ENCODE assay signal across 9 mouse cellular contexts in the genomic region with DNA sequence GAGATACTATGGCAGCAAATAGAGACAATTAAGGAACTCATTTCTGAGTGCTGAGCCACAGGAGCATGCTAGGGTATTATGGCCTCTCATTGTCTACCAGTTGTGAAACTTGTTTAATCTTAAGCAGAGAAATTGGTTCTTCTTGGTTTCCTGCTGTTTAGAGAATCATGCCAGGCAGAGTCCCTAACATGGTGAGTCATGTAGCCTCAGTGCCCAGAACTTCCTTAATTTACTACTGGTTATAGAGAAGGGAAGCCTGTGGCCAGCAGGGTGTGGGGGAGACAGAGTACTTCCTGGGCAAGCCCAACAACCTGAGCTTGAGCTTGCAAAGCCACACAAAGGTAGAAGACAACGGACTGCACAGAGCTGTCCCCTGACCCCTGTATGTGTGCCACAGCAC.
DNase-seq lines count a peak whose midpoint lies in the region; ATAC-seq lines count a peak whose summit lies in the region.
"Had no signal": no experiment of that assay in that cellular context is flagged by ENCODE, and none has a peak within 500 bp of the region (broad histone marks: within the 10 kb centered on the region; RNA-seq: fewer than 3 reads in every experiment).

No protein-coding gene starts in this region.

- peak; percentile 4 to 35 for DNase-seq in heart, adult 9 months (ENCODE audit: low spot score in 2 of 2)
- no peak for DNase-seq in heart, postnatal 4 days
- DNase-seq in 3T3-L1 (ENCODE audit: low read depth, low spot score): peak; percentile 66
- peak; percentile 58 for DNase-seq in adrenal gland, adult 2 months
- peak; percentile 8 for DNase-seq in lung, postnatal 10 days
- no peak for DNase-seq in thymus, postnatal 36 days
- no peak for DNase-seq in thymus, postnatal 10 days (ENCODE audit: low spot score in 2 of 2)

- ATAC-seq in activated CD4-positive, CD25-positive, alpha-beta regulatory T cell, adult 4 months: no peak
- ATAC-seq: midbrain, embryonic 16.5 days had no signal

Comparison
In these comparisons a context has a peak if more than half of its experiments do, and no peak if none do; other contexts are left out.
1. DNase-seq: peak in heart, adult 9 months (2 of 2), 3T3-L1 (single experiment), adrenal gland, adult 2 months (single experiment) and lung, postnatal 10 days (single experiment); none in heart, postnatal 4 days (single experiment), thymus, postnatal 36 days (0 of 2) and thymus, postnatal 10 days (0 of 2).